Mouse (Mus musculus) cerebellum, adult 11-12 months (tissue): Measurements from ENCODE around the gene Gpr156.
A peak's percentile ranks its signal among the peaks of the same experiment; 100 is the strongest.
"Not testable (repeated sequence)": the region's sequence is repeated elsewhere in the genome, so short reads cannot be mapped to it uniquely, and the experiment has no call there.

Experiments
- DNase-seq: peaks from one replicate; pipeline ENCODE4 v3.0.0; 2022

The Gpr156 gene

DNA sequence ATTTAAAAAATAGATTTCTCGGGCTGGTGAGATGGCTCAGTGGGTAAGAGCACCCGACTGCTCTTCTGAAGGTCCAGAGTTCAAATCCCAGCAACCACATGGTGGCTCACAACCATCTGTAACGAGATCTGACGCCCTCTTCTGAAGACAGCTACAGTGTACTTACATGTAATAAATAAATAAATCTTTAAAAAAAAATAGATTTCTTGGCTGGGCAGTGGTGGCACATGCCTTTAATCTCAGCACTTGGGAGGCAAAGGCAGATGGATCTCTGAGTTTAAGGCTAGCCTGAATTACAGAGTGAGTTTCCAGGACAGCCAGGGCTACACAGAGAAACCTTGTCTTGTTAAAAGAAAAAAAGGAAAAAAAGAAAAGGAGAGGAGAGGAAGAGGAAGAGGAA, 46.4 kb downstream of the Gpr156 start:
- not testable (repeated sequence) for DNase-seq

GRCm38 (mm10) chr16:37963331-37964281, 47.3 kb downstream of the Gpr156 start:
- DNase-seq: no peak

- no peak for DNase-seq
Observed at GRCm38 (mm10) chr16:37964380-37965070, 48.2 kb downstream of the Gpr156 start.

GRCm38 (mm10) chr16:37966871-37967270, 50.6 kb downstream of the Gpr156 start:
- no peak for DNase-seq

DNA sequence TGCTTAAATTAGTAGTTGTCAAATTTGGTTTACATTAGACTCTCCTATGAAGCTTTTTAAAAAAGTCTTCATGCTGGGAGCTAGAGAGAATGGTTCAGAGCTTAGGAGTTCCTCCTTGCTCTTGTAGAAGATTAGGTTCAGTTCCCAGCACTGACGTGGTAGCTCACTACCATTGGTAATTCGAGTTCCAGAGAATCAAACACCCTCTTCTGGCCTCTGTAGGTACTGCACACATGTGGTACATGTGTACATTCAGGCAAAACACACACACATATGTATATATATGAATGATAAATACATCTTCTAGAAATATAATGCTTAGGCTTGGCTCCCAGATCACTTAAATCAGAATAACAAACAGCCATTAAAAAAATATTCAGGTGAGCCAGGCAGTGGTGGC, 51.1 kb downstream of the Gpr156 start:
- no peak for DNase-seq

- no peak for DNase-seq
Observed at GRCm38 (mm10) chr16:37971522-37971921, 55.2 kb downstream of the Gpr156 start.

DNA sequence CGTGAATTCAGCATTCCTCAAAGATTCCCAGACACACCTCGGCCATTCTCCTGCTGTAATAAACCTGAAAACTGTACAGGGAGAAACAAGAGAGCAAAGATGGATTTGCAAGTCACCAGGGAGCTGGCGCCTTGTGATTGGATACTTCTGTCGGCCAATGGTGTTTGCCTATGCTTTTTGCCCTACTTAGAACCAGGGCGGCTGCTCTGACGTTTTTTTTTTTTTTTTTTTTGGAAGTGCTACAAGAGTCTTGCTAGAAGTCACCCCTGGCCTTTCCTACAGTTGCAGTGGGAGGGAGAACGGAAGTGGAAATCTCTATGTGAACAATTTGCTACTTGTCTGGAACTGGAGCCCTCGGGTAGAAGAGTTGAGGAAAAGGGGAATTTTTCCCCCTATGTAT, 56.1 kb downstream of the Gpr156 start:
- DNase-seq: no peak

DNA sequence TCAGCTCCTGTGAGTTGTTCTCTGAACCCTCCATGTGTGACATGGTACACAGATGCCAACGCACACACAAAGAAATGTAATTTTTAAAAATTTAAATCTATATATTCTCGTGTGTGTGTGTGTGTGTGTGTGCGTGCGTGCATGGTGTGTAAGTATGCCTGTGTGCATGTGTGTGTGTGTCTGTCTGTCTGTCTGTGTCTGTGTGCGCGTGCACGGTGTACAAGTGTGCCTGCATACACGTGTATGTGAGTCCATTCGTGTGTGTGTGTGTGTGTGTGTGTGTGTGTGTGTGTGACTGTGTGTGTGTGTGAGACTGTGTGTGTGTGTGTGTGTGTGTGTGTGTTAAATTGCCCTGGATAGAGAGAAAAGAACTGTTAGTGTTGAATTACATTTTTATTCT, 56.9 kb downstream of the Gpr156 start:
- DNase-seq: not testable (repeated sequence)

- DNase-seq: peak; percentile 23
Observed at GRCm38 (mm10) chr16:37973855-37974519, 57.7 kb downstream of the Gpr156 start.

- no peak for DNase-seq
Observed at GRCm38 (mm10) chr16:37974520-37975340, 58.4 kb downstream of the Gpr156 start.

- DNase-seq: no peak
Observed at GRCm38 (mm10) chr16:37981907-37982306, 65.6 kb downstream of the Gpr156 start.

DNA sequence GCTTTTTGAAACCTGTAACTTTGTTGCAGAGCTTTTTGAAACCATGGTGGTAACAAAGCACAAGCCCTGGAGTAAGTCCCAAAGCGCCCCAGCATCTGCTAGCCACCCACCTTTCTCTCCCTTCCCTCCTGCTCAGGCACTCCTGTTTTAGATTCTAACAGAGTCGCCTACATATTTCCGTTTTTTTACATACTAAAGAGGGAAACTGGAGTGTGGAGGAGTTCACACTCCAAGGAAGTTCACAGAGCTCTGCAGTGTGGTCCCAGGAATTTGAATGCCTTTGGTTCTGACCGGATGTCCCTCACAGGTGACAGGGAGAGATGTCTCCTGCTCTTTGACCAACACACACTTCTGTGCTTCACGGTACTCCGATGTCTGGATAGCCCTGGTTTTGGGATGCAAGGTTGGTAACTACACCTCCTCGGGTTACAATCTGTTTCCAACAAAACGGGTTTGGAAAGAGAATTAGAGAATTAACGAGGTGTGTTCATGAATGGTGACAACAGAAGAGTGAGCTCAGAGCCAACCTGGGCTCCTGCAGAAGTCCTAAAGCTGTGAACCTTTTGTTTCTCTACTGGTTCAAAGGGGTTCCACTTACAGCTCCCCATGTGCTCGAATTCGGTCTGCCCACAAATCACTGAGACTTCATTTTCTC, 72.0 kb downstream of the Gpr156 start:
- DNase-seq: no peak

DNA sequence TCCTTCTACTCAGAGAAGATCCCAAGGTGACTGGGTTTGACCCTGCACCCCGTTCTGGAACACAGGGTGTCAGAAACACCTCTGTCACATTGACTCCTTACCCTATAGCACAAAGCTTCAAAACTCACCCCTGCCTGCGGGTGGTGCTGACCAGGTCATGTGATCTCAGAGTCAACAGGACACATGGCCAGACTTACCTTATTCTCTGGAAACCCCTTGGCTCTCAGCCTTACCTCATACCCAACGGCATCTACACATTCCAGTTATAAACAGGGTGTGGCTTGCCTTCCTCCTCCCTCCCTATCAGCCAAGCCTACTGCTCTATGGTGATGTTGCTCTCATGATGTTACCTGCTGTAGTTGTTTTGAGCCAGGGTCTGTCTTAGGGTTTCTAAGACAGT, 73.5 kb downstream of the Gpr156 start:
- DNase-seq: no peak

- DNase-seq: no peak
Observed at GRCm38 (mm10) chr16:37990553-37991344, 74.5 kb downstream of the Gpr156 start.

DNA sequence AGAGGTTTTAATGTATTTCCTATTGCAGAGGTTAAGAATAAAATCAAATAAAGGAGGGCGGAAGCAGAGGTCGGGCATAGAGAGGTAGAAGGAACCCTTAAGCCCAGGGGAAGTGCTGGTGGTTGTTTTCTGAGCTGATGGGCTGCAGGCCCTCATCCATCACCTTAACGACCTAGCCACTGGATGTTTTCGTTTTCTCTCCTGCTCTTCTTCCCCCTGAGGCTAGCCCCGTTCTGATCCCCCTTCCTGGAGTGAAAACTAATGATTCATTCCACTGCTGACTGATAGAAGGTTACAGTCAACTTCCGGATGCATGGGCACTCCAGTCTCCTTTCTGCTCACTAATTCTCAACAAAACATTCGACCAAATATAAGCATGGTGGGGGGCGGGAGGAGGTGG, 76.5 kb downstream of the Gpr156 start:
- DNase-seq: no peak

GRCm38 (mm10) chr16:37994647-37995046, 78.4 kb downstream of the Gpr156 start:
- peak; percentile 84 for DNase-seq

- no peak for DNase-seq
Observed at GRCm38 (mm10) chr16:37997771-37998170, 81.5 kb downstream of the Gpr156 start.

DNA sequence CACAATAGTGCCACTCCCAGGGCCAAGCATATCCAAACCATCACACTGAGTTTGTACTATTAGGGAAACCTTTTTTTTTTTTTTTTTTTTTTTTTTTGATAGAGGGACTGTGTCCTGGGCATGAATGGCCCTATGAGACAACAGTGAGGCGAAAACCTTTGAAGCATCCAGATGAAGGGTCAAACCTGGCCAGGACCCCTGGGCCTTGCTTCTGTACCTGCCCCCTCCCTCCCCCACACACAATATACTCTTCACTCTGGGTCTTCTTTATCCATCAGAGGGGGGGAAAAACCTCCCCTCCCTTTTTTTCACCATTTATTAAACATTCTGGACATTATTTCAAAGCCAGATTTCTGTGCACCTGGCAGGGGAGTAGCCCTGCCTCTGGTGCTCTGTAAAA, 83.5 kb downstream of the Gpr156 start:
- no peak for DNase-seq

- no peak for DNase-seq
Observed at GRCm38 (mm10) chr16:38000178-38000577, 83.9 kb downstream of the Gpr156 start.

DNA sequence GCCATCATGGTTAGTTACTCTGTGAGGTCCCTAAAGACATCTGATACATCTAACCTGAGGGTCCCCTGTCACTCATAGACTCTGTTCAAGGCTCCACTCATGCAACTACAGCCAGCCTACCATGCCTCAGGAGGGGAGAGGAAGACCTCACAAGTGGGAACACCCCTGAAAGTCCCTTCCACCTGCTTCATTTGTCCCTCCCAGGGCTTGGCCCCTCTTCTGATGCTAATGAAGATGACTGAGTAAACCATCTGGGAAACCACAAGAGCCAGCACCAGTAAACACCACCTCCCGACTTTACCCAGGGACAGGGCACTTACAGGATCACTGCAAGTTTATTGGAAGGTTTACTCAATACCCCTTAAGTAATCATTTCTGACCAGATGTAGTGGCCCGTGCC, 85.5 kb downstream of the Gpr156 start:
- DNase-seq: no peak

DNA sequence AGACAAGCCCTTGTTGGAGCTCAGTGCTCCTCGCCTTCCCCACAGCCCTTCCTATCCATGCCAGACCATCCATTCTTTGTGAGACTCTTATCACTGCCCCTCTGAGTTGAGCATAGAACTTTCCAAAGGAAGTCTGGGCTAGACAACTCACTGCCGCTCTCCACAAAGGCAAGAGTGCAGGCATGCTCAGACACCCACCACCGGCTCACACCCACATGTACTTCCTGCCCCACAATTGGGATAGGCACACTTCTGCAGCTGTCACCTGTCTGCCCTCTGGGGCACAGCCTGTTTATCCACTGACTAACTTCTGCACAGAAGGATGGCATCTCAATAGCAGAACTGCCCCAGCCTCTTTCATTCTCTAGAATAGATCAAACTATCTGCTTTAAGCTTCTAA, 86.2 kb downstream of the Gpr156 start:
- DNase-seq: no peak
